Mouse (Mus musculus) stomach, embryonic 15.5 days (tissue): ENCODE results near the gene Tmc6. TPM values are rescaled to one million over a fixed set of nuclear protein-coding genes. Genes with fewer than 3 reads are reported as not detected.

Experiments
- ATAC-seq: fragments of 200-750 bp; cut with Nextera tagmentation; 2 replicates; pipeline ENCODE4 v1.8.0; 2017; ENCODE audit warnings: low read depth, moderate number of reproducible peaks, moderate TSS enrichment; ENCODE audit not compliant: insufficient read depth, low FRiP score
- H3K27ac ChIP-seq: fragments of 300-500 bp; sonication (generic); 2 replicates; pipeline ENCODE4 v1.5.1; 2015; ENCODE audit warnings: mild to moderate bottlenecking, inconsistent platforms
- H3K27me3 ChIP-seq: fragments of 300-500 bp; sonication (generic); replicated peaks from 2 replicates; pipeline ENCODE4 v1.6.1; 2015; ENCODE audit warnings: inconsistent platforms
- H3K36me3 ChIP-seq: fragments of 300-500 bp; sonication (generic); 2 replicates; pipeline ENCODE4 v1.6.1; 2015; ENCODE audit warnings: inconsistent platforms
- H3K4me1 ChIP-seq: fragments of 300-500 bp; sonication (generic); 2 replicates; pipeline ENCODE4 v1.6.1; 2015; ENCODE audit warnings: inconsistent platforms
- H3K4me2 ChIP-seq: fragments of 300-500 bp; sonication (generic); 2 replicates; pipeline ENCODE4 v1.6.1; 2015; ENCODE audit warnings: mild to moderate bottlenecking, inconsistent platforms
- H3K4me3 ChIP-seq: fragments of 300-500 bp; sonication (generic); replicated peaks from 2 replicates; pipeline ENCODE4 v1.5.1; 2015; ENCODE audit warnings: inconsistent platforms
- H3K9ac ChIP-seq: fragments of 300-500 bp; sonication (generic); 2 replicates; pipeline ENCODE4 v1.6.1; 2015; ENCODE audit warnings: inconsistent platforms
- H3K9me3 ChIP-seq: fragments of 300-500 bp; sonication (generic); 2 replicates; pipeline ENCODE4 v1.6.1; 2016; ENCODE audit warnings: inconsistent platforms
- WGBS: fragments of 180-500 bp; shearing (Covaris S2); methylation state at CpG from one replicate; pipeline ENCODE4 v1.1.7; 2015; 5-methylcytosine and 5-hydroxymethylcytosine counted together
- polyA plus RNA-seq: library from polyadenylated mRNA; unstranded; fragments of >200 nt; fragmentation: Nextera tagmentation; extraction: Ambion mirVana; gene quantifications from 2 replicates; pipeline ENCODE4 v1.2.1, GENCODE M21; 2015

Gene Tmc6
- polyA plus RNA-seq, 1 experiment from 2014 or later, result 28.3 TPM

DNA sequence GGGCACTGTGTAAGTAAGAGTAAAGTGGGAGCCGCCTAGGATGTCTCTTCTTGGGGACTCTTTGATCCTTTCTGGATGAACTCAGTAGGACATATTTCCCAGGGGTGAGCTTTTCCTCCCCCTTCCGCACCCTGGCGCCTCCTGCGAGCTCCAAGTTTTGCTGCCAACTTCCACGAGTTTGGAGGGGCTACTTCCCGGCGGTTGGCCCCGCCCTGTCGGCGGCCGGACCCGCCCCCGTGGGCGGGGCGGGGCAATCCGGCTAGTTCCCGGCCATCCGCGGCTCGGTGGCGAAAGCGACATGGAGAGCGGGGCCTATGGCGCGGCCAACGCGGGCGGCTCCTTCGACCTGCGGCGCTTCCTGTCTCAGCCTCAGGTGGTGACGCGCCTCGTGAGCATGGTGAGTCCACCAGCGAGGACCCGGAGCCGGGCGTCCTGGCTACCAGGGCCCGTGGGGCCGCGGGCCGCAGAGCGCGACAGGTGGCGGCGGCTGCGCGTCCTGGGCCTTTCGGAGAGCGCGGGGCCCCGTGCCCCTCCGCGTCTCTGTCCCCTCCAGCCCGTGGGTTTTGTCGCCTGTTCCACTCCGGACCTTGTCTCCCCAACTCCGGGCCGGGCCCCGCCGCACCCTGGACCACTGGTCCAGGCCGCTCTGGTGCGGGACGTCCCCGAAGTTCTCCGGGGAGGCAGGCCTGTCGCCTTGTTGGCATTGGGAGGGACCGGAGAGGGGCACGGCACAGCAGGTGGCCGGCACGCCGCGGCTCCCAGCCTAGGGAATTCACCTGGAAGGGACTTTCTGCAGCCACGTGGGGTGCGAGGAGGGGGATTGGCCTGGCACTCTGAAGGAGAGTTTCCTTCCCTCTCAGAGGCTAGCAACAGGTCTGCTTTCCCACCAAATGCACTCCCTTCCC, 27.7 kb upstream of the Tmc6 start, which contains the start of the genes Gm20708 and Syngr2:
TSS of gene Gm20708 (plus strand) at position 262 of the 905 bp plus-strand sequence.
TSS of gene Syngr2 (plus strand) at position 262 of the 905 bp plus-strand sequence.
- WGBS, result under 1% methylated on average over 73 of the region's 75 CpGs
- ATAC-seq, result peak; percentile 61; the same call in 1 of the 2 replicates
- H3K9me3 ChIP-seq, result no peaks in the 10 kb centered on the region

DNA sequence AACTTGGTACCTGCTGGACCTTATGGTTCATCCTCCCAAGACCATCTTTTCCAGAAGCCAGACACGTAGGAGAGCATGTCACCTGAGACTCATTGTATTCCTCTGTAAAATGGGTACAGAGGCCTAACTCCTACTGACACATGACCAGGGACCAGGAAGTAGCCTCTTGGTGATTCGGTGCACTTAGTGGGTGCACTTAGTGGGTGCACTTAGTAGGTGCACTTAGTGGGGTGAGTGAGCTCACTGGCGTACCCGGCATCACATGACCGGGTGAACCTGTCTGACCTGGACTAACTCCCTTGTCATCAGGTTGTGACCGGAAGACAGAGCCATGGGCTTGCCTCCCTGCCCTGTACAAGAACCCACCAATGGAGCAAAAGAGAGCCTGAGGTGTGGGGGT, 24.8 kb upstream of the Tmc6 start:
- H3K27me3 ChIP-seq, result no peaks in the 10 kb centered on the region
- no peaks in the 10 kb centered on the region for H3K36me3 ChIP-seq
- H3K4me2 ChIP-seq, result no peak overlapping the region
- H3K9ac ChIP-seq, result no peak overlapping the region
- H3K4me1 ChIP-seq, result peaks cover 9% of the 10 kb centered on the region
- 91% methylated on average over 6 of the region's 6 CpGs for WGBS
- H3K9me3 ChIP-seq, result no peaks in the 10 kb centered on the region
- no peak for ATAC-seq
- H3K4me3 ChIP-seq, result no peak overlapping the region
- H3K27ac ChIP-seq, result no peak overlapping the region

More for the DNA sequence above, 27.7 kb upstream of the Tmc6 start, which contains the start of the genes Gm20708 and Syngr2:
- peak within 1 kb of the TSS; percentile 79 for H3K4me3 ChIP-seq
- H3K27ac ChIP-seq, result peak within 1 kb of the TSS; percentile 85
- no peaks in the 10 kb centered on the region for H3K27me3 ChIP-seq
- peak within 1 kb of the TSS; percentile 70 for H3K9ac ChIP-seq
- H3K4me1 ChIP-seq, result peaks cover 9% of the 10 kb centered on the region
- peaks cover 17% of the 10 kb centered on the region; the same call in 1 of the 2 replicates for H3K36me3 ChIP-seq
- peak within 1 kb of the TSS; percentile 91 for H3K4me2 ChIP-seq

- H3K9me3 ChIP-seq, result no peaks in the 10 kb centered on the region
- peaks cover 3% of the 10 kb centered on the region for H3K4me1 ChIP-seq
- no peak for ATAC-seq
- H3K4me2 ChIP-seq, result no peak overlapping the region
- no peak overlapping the region for H3K27ac ChIP-seq
- no peak overlapping the region for H3K9ac ChIP-seq
- no peaks in the 10 kb centered on the region for H3K36me3 ChIP-seq
- H3K27me3 ChIP-seq, result no peaks in the 10 kb centered on the region
- WGBS, result 90% methylated on average over 3 of the region's 3 CpGs
- H3K4me3 ChIP-seq, result no peak overlapping the region
Measured at GRCm38 (mm10) chr11:117803166-117803688, 21.2 kb upstream of the Tmc6 start.

DNA sequence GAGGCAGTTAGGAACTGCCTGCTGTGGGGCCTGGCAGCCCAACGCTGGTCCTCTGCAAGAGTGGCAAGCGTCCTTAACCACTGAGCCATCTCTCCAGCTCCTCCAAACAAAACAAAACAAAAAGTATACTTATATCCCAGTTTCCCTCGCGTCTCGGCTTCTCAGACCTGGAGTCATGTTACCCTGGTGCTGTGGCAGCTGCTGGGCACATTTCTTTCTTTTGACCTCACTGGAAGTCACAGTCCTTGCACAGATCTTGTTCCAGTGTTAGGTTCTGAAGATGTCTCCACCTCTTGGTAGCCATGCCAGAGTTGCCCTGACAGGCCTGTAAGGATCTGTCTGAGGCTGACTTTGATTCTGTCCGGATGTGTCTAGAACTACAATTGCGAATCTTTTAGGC, 19.7 kb upstream of the Tmc6 start:
- Histone ChIP-seq H3K4me1 (peaks cover 8% of the 10 kb centered on the region), H3K27ac (no peak overlapping the region), H3K36me3 (no peaks in the 10 kb centered on the region), H3K9me3 (no peaks in the 10 kb centered on the region), H3K9ac (no peak overlapping the region), H3K4me3 (no peak overlapping the region), H3K4me2 (no peak overlapping the region), H3K27me3 (no peaks in the 10 kb centered on the region)
- 72% methylated on average over 7 of the region's 7 CpGs for WGBS
- ATAC-seq, result no peak

DNA sequence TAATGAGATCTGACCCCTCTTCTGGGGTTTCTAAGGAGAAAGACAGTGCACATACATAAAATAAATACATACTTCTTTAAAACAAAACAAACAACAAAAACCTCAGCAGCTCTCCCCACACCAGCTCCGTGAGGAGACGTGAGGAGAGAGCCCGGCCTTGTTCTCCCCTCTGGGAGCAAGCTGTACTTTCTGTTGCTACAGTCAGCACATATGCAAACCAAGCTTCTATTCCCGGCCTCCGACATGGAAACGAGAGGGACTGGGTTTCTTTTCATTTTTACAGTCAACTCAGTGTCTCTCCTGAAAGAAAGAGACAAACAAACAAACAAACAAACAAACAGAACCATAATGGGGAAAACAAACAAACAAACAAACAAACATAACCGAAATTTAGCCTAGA, 18.0 kb upstream of the Tmc6 start:
- ATAC-seq, result no peak
- H3K27me3 ChIP-seq, result no peaks in the 10 kb centered on the region
- H3K9ac ChIP-seq, result no peak overlapping the region
- no peaks in the 10 kb centered on the region for H3K9me3 ChIP-seq
- no peaks in the 10 kb centered on the region for H3K36me3 ChIP-seq
- H3K27ac ChIP-seq, result no peak overlapping the region
- 85% methylated on average over 7 of the region's 7 CpGs for WGBS
- H3K4me2 ChIP-seq, result no peak overlapping the region
- H3K4me3 ChIP-seq, result no peak overlapping the region
- H3K4me1 ChIP-seq, result peaks cover 8% of the 10 kb centered on the region

GRCm38 (mm10) chr11:117799174-117799573, 17.2 kb upstream of the Tmc6 start:
- H3K9ac ChIP-seq, result no peak overlapping the region
- H3K27me3 ChIP-seq, result no peaks in the 10 kb centered on the region
- no peak overlapping the region for H3K27ac ChIP-seq
- no peak for ATAC-seq
- H3K4me3 ChIP-seq, result no peak overlapping the region
- H3K4me1 ChIP-seq, result peaks cover 8% of the 10 kb centered on the region
- H3K4me2 ChIP-seq, result no peak overlapping the region
- no peaks in the 10 kb centered on the region for H3K36me3 ChIP-seq
- WGBS, result 60% methylated on average over 5 of the region's 5 CpGs
- H3K9me3 ChIP-seq, result no peaks in the 10 kb centered on the region

DNA sequence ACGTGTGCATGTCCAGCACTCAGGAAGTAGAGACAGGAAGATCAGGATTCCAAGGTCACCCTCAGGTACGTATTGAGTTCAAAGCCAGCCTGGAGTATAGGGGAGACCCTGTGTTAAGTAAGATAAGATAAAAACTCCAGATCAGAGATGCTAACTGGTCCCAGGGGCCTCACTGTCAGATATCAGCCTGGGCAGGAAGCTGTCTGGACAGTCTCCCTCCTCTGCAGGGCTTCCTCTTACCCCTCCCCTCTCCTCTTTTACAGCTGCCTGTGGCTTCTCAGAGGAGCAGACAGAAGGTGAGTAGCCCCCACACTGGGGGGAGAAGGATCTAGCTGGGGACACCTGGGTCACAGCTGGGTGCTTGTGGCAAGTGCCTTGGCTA, 16.2 kb upstream of the Tmc6 start:
- no peaks in the 10 kb centered on the region for H3K36me3 ChIP-seq
- H3K27ac ChIP-seq, result no peak overlapping the region
- no peak overlapping the region for H3K9ac ChIP-seq
- ATAC-seq, result peak; percentile 59; the same call in 1 of the 2 replicates
- no peaks in the 10 kb centered on the region for H3K9me3 ChIP-seq
- H3K4me1 ChIP-seq, result peaks cover 11% of the 10 kb centered on the region
- WGBS, result 32% methylated on average over 2 of the region's 2 CpGs
- H3K4me3 ChIP-seq, result 0 out of 2 replicates have a peak overlapping the region, but pooled peaks have one; percentile 5
- H3K4me2 ChIP-seq, result no peak overlapping the region
- no peaks in the 10 kb centered on the region for H3K27me3 ChIP-seq

GRCm38 (mm10) chr11:117797511-117798159, 15.6 kb upstream of the Tmc6 start, which contains the start of gene 6030468B19Rik:
TSS of gene 6030468B19Rik (plus strand) at chr11:117797660.
- Histone ChIP-seq H3K27me3 (no peaks in the 10 kb centered on the region), H3K9me3 (no peaks in the 10 kb centered on the region), H3K36me3 (no peaks in the 10 kb centered on the region), H3K27ac (no peak within 1 kb of the TSS), H3K4me3 (0 out of 2 replicates have a peak within 1 kb of the TSS, but pooled peaks have one; percentile 5), H3K9ac (no peak within 1 kb of the TSS), H3K4me1 (peaks cover 12% of the 10 kb centered on the region), H3K4me2 (no peak within 1 kb of the TSS)
- 45% methylated on average over 9 of the region's 9 CpGs for WGBS
- peak; percentile 90 for ATAC-seq

- no peak for ATAC-seq
- whole genome bisulfite sequencing, result 32% methylated on average over 5 of the region's 5 CpGs
- no peaks in the 10 kb centered on the region for H3K27me3 ChIP-seq
Measured at GRCm38 (mm10) chr11:117796954-117797353, 15.0 kb upstream of the Tmc6 start.

GRCm38 (mm10) chr11:117794035-117794551, 12.1 kb upstream of the Tmc6 start:
- ATAC-seq, result no peak
- no peak overlapping the region for H3K4me3 ChIP-seq
- H3K27ac ChIP-seq, result no peak overlapping the region
- H3K27me3 ChIP-seq, result no peaks in the 10 kb centered on the region
- no peaks in the 10 kb centered on the region for H3K9me3 ChIP-seq
- 65% methylated on average over 4 of the region's 4 CpGs for WGBS
- H3K36me3 ChIP-seq, result no peaks in the 10 kb centered on the region
- peaks cover 37% of the 10 kb centered on the region for H3K4me1 ChIP-seq
- H3K9ac ChIP-seq, result no peak overlapping the region
- H3K4me2 ChIP-seq, result no peak overlapping the region

More at GRCm38 (mm10) chr11:117796954-117797353, 15.0 kb upstream of the Tmc6 start:
- peaks cover 19% of the 10 kb centered on the region for H3K4me1 ChIP-seq
- no peaks in the 10 kb centered on the region for H3K9me3 ChIP-seq
- no peak overlapping the region for H3K4me3 ChIP-seq
- no peaks in the 10 kb centered on the region for H3K36me3 ChIP-seq
- H3K4me2 ChIP-seq, result no peak overlapping the region
- no peak overlapping the region for H3K9ac ChIP-seq
- no peak overlapping the region for H3K27ac ChIP-seq

DNA sequence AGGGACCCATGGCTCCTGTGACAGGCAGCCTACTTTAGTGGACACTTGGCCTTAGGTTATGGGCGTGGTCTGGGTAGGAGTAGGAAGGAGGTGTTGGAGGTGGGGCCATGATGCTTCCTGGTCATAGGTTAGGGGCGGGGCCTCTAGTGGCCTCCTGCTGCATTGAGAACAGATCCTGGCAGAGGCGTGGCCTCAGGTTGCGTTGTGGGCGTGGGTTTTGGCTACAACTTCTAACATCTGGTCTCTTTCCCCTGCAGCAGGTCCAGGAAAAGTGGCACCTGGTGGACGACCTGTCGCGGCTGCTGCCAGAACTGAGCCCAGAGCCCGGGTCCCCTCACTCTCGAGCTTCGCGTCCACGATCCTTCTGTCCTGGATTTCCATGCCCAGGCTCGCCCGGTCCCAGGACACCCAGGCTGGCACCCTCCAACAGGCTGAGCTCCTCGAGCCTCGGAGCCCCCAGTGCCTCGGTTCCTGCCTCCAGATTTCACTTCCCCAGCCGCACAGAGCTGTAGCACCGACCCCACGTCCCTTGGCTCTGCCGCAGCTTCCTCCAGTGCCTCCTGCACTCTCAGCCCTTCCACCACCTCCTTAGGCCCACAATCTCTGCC, 10.4 kb upstream of the Tmc6 start:
- Histone ChIP-seq H3K9ac (peak overlapping the region; percentile 2; the same call in 1 of the 2 replicates), H3K4me3 (peak overlapping the region; percentile 32), H3K4me1 (peaks cover 31% of the 10 kb centered on the region), H3K27me3 (no peaks in the 10 kb centered on the region), H3K27ac (peak overlapping the region; percentile 84), H3K36me3 (no peaks in the 10 kb centered on the region), H3K4me2 (peak overlapping the region; percentile 49), H3K9me3 (no peaks in the 10 kb centered on the region)
- peak; percentile 81 for ATAC-seq
- 6% methylated on average over 22 of the region's 22 CpGs for WGBS
